Mouse (Mus musculus) kidney, postnatal 0 days (tissue): ENCODE results near the gene Ppp1r15b. TPM values are rescaled to one million over a fixed set of nuclear protein-coding genes. Genes with fewer than 3 reads are reported as not detected.

ENCODE experiments used
- ATAC-seq: fragments of 200-750 bp; cut with Nextera tagmentation; replicated peaks from 2 replicates; pipeline ENCODE4 v1.8.0; 2017; ENCODE audit warnings: low read depth, moderate number of reproducible peaks, moderate TSS enrichment, moderate library complexity; ENCODE audit not compliant: low FRiP score
- DNase-seq: peaks from one replicate; pipeline ENCODE4 v3.0.0-alpha.2; 2016; ENCODE audit warnings: low spot score
- H3K27ac ChIP-seq: fragments of 300-500 bp; sonication (generic); 2 replicates; pipeline ENCODE4 v1.5.1; 2014; ENCODE audit warnings: mild to moderate bottlenecking
- H3K27me3 ChIP-seq: fragments of 300-500 bp; sonication (generic); 2 replicates; pipeline ENCODE4 v1.6.1; 2014; ENCODE audit warnings: low read length, mixed read lengths; ENCODE audit not compliant: insufficient read depth
- H3K36me3 ChIP-seq: fragments of 300-500 bp; sonication (generic); 2 replicates; pipeline ENCODE4 v1.6.1; 2014; ENCODE audit warnings: low read length, mixed read lengths; ENCODE audit not compliant: insufficient read depth
- H3K4me1 ChIP-seq: fragments of 300-500 bp; sonication (generic); replicated peaks from 2 replicates; pipeline ENCODE4 v1.6.1; 2014; ENCODE audit warnings: antibody characterized with exemption, low read length, mixed read lengths; ENCODE audit not compliant: insufficient read depth
- H3K4me2 ChIP-seq: fragments of 300-500 bp; sonication (generic); 2 replicates; pipeline ENCODE4 v1.6.1; 2014; ENCODE audit warnings: mild to moderate bottlenecking, low read length, moderate library complexity, mixed read lengths
- H3K4me3 ChIP-seq: fragments of 300-500 bp; sonication (generic); replicated peaks from 2 replicates; pipeline ENCODE4 v1.5.1; 2014; ENCODE audit warnings: low read depth, low read length
- H3K9ac ChIP-seq: fragments of 300-500 bp; sonication (generic); 2 replicates; pipeline ENCODE4 v1.6.1; 2014; ENCODE audit warnings: low read depth, low read length
- H3K9me3 ChIP-seq: fragments of 300-500 bp; sonication (generic); replicated peaks from 2 replicates; pipeline ENCODE4 v1.6.1; 2016; ENCODE audit warnings: low read length, inconsistent platforms, mixed read lengths
- CTCF ChIP-seq: IDR thresholded peaks from 2 replicates; pipeline ENCODE4 v1.5.1; 2016; ENCODE audit warnings: antibody characterized with exemption, low read depth, mild to moderate bottlenecking, moderate library complexity
- WGBS: fragments of 180-500 bp; shearing (Covaris S2); extraction: QIAGEN DNeasy Blood & Tissue Kit; methylation state at CpG from one replicate; pipeline ENCODE4 v1.1.7; 2014; 5-methylcytosine and 5-hydroxymethylcytosine counted together
- polyA plus RNA-seq: library from polyadenylated mRNA; unstranded; fragments of >200 nt; fragmentation: Nextera tagmentation; extraction: Ambion mirVana; gene quantifications from 2 replicates; pipeline ENCODE4 v1.2.1, GENCODE M21; 2015

Ppp1r15b gene
- polyA plus RNA-seq, 1 experiment from 2014 or later = 27.2 TPM

DNA sequence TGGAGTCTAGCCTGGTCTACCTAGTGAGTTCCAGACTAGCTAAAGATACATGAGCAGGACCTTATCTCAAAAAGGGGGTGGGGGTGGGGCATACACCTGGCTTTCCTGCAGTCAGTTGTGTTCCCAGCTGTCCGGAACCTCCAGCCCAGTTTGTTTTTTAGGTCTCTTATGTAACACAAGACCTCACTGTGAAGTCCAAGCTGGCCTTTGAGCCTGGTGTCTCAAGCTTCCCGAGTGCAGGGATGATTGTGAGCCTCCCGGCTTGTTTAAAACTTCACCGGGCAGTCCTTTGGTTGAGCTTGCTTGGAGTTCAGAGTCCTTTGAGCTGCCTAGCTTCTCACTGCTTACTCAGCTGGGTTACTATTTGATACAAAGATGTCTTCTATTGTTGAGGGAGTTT lies 3.1 kb downstream of the Ppp1r15b start:
- peaks cover 22% of the 10 kb centered on the region for H3K36me3 ChIP-seq
- DNase-seq = no peak
- TF ChIP-seq CTCF = no peak
- H3K27ac ChIP-seq = no peak overlapping the region
- H3K4me1 ChIP-seq = peaks cover 6% of the 10 kb centered on the region
- H3K4me2 ChIP-seq = peak overlapping the region; percentile 95
- ATAC-seq = no peak
- peak overlapping the region; percentile 96 for H3K4me3 ChIP-seq
- H3K9me3 ChIP-seq = no peaks in the 10 kb centered on the region
- peak overlapping the region; percentile 83 for H3K9ac ChIP-seq
- WGBS = 6% methylated on average over 4 of the region's 4 CpGs
- H3K27me3 ChIP-seq = no peaks in the 10 kb centered on the region

DNA sequence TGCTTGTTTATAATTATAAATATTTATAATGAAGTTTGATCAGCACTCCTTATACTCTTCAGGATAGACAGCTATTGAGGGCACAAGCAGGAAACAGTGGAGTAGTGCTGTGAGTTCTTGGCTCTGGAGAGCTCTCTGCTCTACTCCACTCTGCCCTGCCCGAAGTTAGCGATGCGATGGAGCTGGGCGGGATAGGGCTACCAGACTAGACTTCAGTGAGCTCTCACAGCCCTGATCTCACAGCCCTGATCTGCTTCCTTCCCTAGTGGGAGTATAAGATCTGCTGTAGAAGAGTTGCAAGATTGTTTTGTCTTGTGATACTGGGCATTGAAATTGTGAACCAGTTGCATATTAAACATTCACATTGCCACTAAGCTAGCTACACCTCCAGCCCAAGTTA lies 3.9 kb downstream of the Ppp1r15b start:
- Histone ChIP-seq H3K4me1 (peaks cover 6% of the 10 kb centered on the region), H3K27ac (no peak overlapping the region), H3K9ac (peak overlapping the region; percentile 83; the same call in 1 of the 2 replicates), H3K9me3 (no peaks in the 10 kb centered on the region), H3K4me3 (peak overlapping the region; percentile 96), H3K27me3 (no peaks in the 10 kb centered on the region), H3K4me2 (peak overlapping the region; percentile 95), H3K36me3 (peaks cover 27% of the 10 kb centered on the region)
- no peak for ATAC-seq
- DNase-seq = no peak
- 7% methylated on average over 4 of the region's 4 CpGs for WGBS
- TF ChIP-seq CTCF = no peak

DNA sequence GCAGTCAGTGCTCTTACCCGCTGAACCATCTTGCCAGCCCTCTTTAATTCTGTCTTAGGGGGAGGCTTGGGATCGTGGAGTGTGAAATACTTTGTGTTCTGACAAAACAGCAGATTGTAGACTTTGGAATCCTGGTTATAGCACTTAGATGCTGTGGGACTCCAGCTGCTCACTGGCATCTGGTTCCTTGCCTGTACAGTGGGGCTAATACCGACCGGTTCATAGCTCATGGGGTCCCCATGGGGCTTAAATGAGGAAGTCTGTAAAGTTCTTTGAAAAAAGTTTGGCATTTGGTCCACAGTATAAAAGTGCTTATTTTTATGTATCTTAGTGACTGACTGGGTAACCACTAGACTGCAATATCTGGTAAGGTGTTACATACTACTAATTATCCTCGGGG lies 4.9 kb downstream of the Ppp1r15b start:
- 49% methylated on average over 5 of the region's 5 CpGs for WGBS
- peaks cover 6% of the 10 kb centered on the region for H3K4me1 ChIP-seq
- no peak overlapping the region for H3K27ac ChIP-seq
- peak overlapping the region; percentile 96 for H3K4me3 ChIP-seq
- TF ChIP-seq CTCF = no peak
- DNase-seq (no peak), ATAC-seq (no peak)
- peaks cover 34% of the 10 kb centered on the region for H3K36me3 ChIP-seq
- H3K9ac ChIP-seq = no peak overlapping the region
- peak overlapping the region; percentile 95 for H3K4me2 ChIP-seq
- H3K27me3 ChIP-seq = no peaks in the 10 kb centered on the region
- H3K9me3 ChIP-seq = no peaks in the 10 kb centered on the region

DNA sequence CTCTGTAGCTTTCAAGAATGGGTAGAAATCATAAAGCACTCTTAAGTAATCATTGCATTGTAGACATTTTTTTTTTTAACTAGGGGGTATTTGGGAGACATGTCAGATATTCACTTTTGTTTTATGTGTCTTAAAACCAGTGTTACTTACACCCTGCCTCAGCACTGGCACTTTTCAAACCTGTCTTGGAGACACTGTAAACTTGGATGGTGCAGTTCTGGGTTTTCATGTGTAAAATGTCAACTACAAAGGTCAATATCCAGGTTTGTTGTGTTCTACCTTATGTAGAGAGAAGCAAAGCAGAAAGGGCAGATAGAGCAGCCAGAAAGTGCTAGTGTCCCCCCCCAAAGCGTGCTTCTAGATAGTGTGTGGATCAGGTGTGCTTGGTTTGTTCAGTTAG lies 7.5 kb downstream of the Ppp1r15b start:
- TF ChIP-seq CTCF = no peak
- H3K4me1 ChIP-seq = peaks cover 6% of the 10 kb centered on the region

DNA sequence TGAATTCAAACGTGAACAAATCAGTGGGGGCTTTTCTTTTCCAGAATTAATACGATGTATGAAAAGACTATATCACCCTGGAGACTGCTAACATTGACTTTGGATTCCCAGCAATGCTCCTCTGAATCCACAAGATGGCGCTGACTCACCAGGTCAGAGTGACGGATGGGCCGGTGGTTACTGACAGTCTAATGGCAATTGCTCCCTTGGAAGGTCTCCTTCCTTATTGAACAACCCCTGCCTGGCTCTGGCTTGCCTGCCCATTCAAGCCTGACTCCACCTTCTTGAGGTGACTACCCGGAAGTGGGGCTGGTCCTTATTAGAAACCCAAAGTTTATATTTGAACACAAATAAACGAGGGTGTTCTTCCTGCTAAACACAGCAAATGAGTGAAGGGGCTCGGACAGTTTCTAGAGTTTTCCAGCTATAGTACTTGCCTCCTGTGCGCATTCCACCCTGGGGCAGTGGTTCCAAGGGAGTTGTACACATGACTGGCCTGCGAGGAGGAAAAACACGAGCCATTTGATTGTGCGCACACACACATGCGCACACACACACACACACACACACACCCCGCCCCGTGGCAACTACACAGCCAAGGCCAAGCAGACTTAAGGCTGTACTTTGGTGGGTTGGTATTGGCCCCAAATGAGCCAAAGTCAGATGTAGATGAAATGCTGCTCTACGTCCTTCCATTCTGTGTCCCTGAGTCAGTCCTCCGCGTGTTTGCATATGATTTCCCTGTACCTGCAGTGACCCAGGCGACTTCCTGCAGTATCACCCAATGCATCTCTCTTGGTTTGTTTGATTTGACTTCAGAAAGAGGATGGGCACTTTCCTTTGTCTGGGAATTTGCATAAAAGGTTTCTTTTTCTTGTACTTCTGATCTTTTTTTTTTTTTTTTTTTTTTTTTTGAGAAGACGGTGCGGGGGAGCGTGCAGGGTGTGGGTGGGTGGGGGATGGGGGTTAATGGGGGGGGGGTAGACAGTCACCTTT lies 15.4 kb downstream of the Ppp1r15b start:
- peak; percentile 88 for TF ChIP-seq CTCF
- Histone ChIP-seq H3K4me2 (no peak overlapping the region), H3K9ac (no peak overlapping the region), H3K27ac (no peak overlapping the region), H3K27me3 (no peaks in the 10 kb centered on the region), H3K4me3 (no peak overlapping the region), H3K9me3 (no peaks in the 10 kb centered on the region), H3K36me3 (no peaks in the 10 kb centered on the region), H3K4me1 (no peaks in the 10 kb centered on the region)
- ATAC-seq (peak; percentile 79), DNase-seq (peak; percentile 85)
- WGBS = 60% methylated on average over 22 of the region's 22 CpGs

More for the DNA sequence above, 7.5 kb downstream of the Ppp1r15b start:
- ATAC-seq = no peak
- 86% methylated on average over 1 of the region's 1 CpGs for WGBS
- Histone ChIP-seq H3K4me2 (no peak overlapping the region), H3K9ac (no peak overlapping the region), H3K36me3 (peaks cover 37% of the 10 kb centered on the region), H3K4me3 (no peak overlapping the region), H3K27me3 (no peaks in the 10 kb centered on the region), H3K27ac (no peak overlapping the region), H3K9me3 (no peaks in the 10 kb centered on the region)
- DNase-seq = no peak

DNA sequence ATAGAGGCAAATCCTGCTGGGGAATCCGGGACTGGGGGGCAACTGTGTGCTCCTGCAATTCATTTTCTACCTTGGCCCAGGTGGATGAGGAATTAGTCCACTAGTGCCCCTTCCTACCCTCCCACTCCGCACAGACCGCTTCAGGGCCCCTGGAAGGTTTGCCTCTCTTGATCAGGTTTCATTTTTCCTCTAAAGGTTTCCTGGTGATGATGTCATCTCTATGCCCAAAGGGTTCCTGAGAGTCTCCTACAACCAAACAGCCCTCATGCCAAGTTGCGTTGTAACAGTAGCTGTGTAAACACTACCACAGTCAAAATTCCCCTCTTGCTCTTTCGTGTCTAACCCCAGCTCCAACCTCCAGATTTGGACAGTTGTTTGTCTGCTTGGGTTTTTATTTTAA lies 16.4 kb downstream of the Ppp1r15b start:
- Histone ChIP-seq H3K36me3 (no peaks in the 10 kb centered on the region), H3K9me3 (no peaks in the 10 kb centered on the region), H3K27ac (no peak overlapping the region), H3K4me3 (no peak overlapping the region), H3K4me1 (no peaks in the 10 kb centered on the region), H3K4me2 (no peak overlapping the region), H3K9ac (no peak overlapping the region), H3K27me3 (no peaks in the 10 kb centered on the region)
- 55% methylated on average over 5 of the region's 5 CpGs for WGBS
- DNase-seq (no peak), ATAC-seq (no peak)
- TF ChIP-seq CTCF = no peak
